Mouse (Mus musculus): Measurements from ENCODE around the gene Nr4a1. TPM values are rescaled to one million over a fixed set of nuclear protein-coding genes. Genes with fewer than 3 reads are reported as not detected.

The Nr4a1 gene
- polyA plus RNA-seq, 1 experiment = 5.7 TPM

DNA sequence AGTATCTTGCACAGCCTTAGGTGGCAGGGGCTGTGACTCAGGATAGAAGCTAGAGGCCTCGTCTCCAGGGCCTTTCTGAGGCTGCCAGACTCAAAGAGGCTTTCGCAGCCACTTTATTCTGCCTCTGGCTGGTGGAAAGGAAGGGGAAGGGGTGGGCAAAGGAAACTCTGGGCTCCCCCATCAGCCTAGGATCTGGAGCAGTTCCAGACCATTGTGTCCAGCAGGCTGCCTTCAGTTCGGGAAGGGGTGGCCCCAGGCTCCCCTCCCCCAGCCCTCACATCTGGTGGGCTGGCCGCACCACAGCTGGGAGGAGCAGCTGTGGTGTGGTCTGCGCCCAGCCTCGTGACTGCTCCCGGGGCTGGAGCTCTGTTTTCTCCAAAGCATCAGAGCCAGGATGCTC lies 26.1 kb upstream of the Nr4a1 start:
- TF ChIP-seq POLR2A (IDR thresholded peaks at IDR 0.05; ENCODE audit: low read depth, low read length) (no peak), CTCF (conservative IDR thresholded peaks at IDR 0.05; ENCODE audit: insufficient read depth, insufficient read length, low read depth, low read length) (no peak)
- Histone ChIP-seq H3K27me3 (replicated peaks; ENCODE audit: control insufficient read depth, insufficient read depth, low read length) (no peaks in the 10 kb centered on the region), H3K27ac (ENCODE audit: insufficient read depth, low read depth, low read length) (peak overlapping the region; percentile 62; the same call in 1 of the 2 replicates), H3K36me3 (ENCODE audit: control insufficient read depth, insufficient read depth, low read length) (no peaks in the 10 kb centered on the region), H3K4me1 (ENCODE audit: control insufficient read depth, insufficient read depth, low read length) (no peaks in the 10 kb centered on the region), H3K4me3 (ENCODE audit: insufficient read depth, low read depth, low read length) (no peak overlapping the region)
- peak; percentile 89 for DNase-seq
- 72% methylated on average over 7 of the region's 7 CpGs for WGBS

DNA sequence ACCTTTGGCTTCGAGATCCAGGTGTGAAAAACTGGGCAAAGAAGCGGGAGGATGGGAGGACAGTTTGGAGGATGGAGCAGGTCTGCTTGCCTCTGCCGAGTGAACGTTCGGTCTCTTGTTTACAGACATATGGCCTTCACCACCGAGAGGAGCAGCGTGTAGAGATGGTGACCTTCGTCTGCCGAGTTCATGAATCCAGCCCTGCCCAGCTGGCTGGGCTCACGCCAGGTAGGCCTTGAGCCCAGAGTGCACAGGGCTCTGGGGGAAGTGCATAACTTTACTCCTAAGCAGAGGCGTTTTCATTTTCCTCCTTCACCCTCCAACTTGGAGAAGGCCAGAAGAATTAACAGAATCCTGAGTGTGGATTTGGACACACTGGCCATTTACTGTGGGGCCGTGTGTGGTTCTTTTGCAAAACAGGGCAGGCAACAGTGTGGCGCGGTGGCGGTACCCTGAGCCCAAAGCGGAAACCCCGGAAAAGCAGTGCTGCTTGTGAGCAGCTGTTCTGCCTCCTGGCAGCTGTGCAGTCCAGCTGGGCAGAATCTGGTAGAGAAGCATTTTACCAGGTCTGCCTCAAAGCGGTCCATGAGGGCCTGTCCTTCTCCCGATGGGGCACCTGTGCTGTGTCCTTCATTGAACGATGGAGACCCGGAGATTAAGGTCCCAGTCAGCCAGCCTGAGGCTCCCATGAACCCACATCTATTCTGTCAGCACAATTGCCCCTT lies 25.0 kb upstream of the Nr4a1 start:
- Histone ChIP-seq H3K4me1 (ENCODE audit: control insufficient read depth, insufficient read depth, low read length) (no peaks in the 10 kb centered on the region), H3K4me3 (ENCODE audit: insufficient read depth, low read depth, low read length) (no peak overlapping the region), H3K27me3 (replicated peaks; ENCODE audit: control insufficient read depth, insufficient read depth, low read length) (no peaks in the 10 kb centered on the region), H3K27ac (ENCODE audit: insufficient read depth, low read depth, low read length) (no peak overlapping the region), H3K36me3 (ENCODE audit: control insufficient read depth, insufficient read depth, low read length) (no peaks in the 10 kb centered on the region)
- 64% methylated on average over 21 of the region's 21 CpGs for WGBS
- no peak for TF ChIP-seq CTCF (conservative IDR thresholded peaks at IDR 0.05; ENCODE audit: insufficient read depth, insufficient read length, low read depth, low read length)
- TF ChIP-seq POLR2A (IDR thresholded peaks at IDR 0.05; ENCODE audit: low read depth, low read length) = no peak
- peak; percentile 71 for DNase-seq

DNA sequence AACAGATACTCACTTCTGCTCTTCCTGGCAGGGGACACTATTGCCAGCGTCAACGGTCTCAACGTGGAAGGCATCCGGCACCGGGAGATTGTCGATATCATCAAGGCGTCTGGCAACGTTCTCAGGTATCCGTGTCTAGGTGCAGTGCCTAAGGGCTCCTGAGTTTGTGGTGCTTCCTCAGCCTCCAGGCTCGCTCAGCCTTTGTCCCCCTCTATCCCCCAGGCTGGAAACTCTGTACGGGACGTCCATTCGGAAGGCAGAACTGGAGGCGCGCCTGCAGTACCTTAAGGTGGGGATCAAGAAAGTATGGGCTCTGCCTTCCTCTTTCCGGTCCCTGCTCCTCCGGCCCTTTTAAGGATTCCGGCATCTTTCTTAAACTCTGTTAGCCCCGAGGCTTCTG lies 23.6 kb upstream of the Nr4a1 start:
- no peak overlapping the region for H3K27ac ChIP-seq (ENCODE audit: insufficient read depth, low read depth, low read length)
- H3K4me1 ChIP-seq (ENCODE audit: control insufficient read depth, insufficient read depth, low read length) = no peaks in the 10 kb centered on the region
- 96% methylated on average over 19 of the region's 19 CpGs for WGBS
- no peaks in the 10 kb centered on the region for H3K36me3 ChIP-seq (ENCODE audit: control insufficient read depth, insufficient read depth, low read length)
- no peak overlapping the region for H3K4me3 ChIP-seq (ENCODE audit: insufficient read depth, low read depth, low read length)
- no peak for TF ChIP-seq CTCF (conservative IDR thresholded peaks at IDR 0.05; ENCODE audit: insufficient read depth, insufficient read length, low read depth, low read length)
- DNase-seq = no peak
- no peaks in the 10 kb centered on the region for H3K27me3 ChIP-seq (replicated peaks; ENCODE audit: control insufficient read depth, insufficient read depth, low read length)

DNA sequence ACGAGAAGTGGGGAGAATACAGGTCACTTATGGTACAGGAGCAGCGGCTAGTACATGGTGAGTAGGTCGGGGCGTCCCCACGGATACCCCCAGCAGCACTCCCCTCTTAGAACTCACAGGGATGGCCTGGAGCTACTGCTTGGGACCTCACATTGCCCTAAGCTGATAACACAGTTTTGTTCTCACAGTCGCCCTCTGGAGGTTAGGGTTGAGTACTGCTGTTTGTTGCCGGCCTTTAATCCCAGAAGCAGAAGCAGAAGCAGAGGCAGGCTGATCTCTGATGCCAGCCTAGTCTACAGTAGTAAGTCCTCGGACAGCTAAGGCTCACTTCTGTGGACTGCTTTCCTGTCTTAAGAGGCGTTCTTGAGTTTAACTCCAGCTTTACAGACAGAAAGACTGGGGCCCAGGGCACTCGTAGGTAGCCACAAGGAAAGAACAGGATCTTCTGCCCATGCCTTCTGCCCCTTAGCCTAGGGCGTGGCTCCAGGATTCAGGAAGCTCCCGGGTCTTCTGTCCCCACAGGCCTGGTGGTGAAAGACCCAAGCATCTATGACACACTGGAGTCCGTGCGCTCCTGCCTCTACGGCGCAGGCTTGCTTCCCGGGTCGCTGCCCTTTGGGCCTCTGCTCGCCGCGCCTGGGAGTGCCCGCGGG lies 22.9 kb upstream of the Nr4a1 start:
- WGBS = 84% methylated on average over 23 of the region's 23 CpGs
- Histone ChIP-seq H3K27me3 (replicated peaks; ENCODE audit: control insufficient read depth, insufficient read depth, low read length) (no peaks in the 10 kb centered on the region), H3K4me3 (ENCODE audit: insufficient read depth, low read depth, low read length) (no peak overlapping the region), H3K27ac (ENCODE audit: insufficient read depth, low read depth, low read length) (no peak overlapping the region), H3K36me3 (ENCODE audit: control insufficient read depth, insufficient read depth, low read length) (no peaks in the 10 kb centered on the region), H3K4me1 (ENCODE audit: control insufficient read depth, insufficient read depth, low read length) (no peaks in the 10 kb centered on the region)
- DNase-seq = peak; percentile 57
- TF ChIP-seq CTCF (conservative IDR thresholded peaks at IDR 0.05; ENCODE audit: insufficient read depth, insufficient read length, low read depth, low read length) (peak; percentile 60), POLR2A (IDR thresholded peaks at IDR 0.05; ENCODE audit: low read depth, low read length) (no peak)

DNA sequence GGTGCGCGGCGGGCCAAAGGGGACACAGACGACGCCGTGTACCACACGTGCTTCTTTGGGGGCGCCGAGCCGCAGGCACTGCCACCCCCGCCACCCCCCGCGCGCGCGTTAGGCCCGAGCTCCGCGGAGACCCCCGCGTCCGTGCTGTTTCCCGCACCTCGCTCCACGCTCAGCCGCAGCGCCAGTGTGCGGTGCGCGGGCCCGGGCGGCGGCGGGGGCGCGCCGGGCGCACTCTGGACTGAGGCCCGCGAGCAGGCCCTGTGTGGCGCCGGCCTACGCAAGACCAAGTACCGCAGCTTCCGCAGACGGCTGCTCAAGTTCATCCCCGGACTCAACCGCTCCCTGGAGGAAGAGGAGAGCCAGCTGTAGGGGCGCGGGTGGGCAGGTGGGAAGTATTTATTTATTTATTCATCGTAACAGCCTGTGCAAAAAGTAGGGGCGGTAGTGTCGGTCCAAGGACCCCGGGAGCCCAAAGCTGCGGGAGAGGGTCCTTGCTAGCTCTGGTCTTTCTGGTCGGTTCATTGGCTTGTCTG lies 22.4 kb upstream of the Nr4a1 start:
- no peaks in the 10 kb centered on the region for H3K27me3 ChIP-seq (replicated peaks; ENCODE audit: control insufficient read depth, insufficient read depth, low read length)
- no peaks in the 10 kb centered on the region for H3K4me1 ChIP-seq (ENCODE audit: control insufficient read depth, insufficient read depth, low read length)
- TF ChIP-seq POLR2A (IDR thresholded peaks at IDR 0.05; ENCODE audit: low read depth, low read length) = no peak
- no peak for TF ChIP-seq CTCF (conservative IDR thresholded peaks at IDR 0.05; ENCODE audit: insufficient read depth, insufficient read length, low read depth, low read length)
- no peaks in the 10 kb centered on the region for H3K36me3 ChIP-seq (ENCODE audit: control insufficient read depth, insufficient read depth, low read length)
- DNase-seq = no peak
- WGBS = 70% methylated on average over 56 of the region's 56 CpGs
- no peak overlapping the region for H3K27ac ChIP-seq (ENCODE audit: insufficient read depth, low read depth, low read length)
- no peak overlapping the region for H3K4me3 ChIP-seq (ENCODE audit: insufficient read depth, low read depth, low read length)

DNA sequence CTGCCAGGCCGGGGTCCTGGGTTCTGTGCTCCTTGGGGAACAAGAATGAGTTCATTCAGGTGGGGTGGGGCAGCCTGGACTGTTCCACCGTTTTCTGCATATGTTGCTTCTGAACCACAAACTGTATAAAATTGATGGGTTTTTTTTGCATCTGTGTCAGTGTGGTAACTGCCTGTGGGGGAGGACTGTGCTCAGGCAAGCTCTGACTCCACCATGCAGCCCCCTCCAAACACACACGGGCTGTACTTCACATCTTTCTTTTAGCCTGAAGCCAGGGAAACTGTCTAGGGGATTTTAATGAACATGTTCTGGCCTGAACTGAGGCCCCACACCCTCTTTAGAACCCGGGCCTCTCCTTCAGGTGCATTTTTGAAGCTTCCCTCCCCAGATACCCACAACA lies 21.5 kb upstream of the Nr4a1 start:
- H3K36me3 ChIP-seq (ENCODE audit: control insufficient read depth, insufficient read depth, low read length) = no peaks in the 10 kb centered on the region

DNA sequence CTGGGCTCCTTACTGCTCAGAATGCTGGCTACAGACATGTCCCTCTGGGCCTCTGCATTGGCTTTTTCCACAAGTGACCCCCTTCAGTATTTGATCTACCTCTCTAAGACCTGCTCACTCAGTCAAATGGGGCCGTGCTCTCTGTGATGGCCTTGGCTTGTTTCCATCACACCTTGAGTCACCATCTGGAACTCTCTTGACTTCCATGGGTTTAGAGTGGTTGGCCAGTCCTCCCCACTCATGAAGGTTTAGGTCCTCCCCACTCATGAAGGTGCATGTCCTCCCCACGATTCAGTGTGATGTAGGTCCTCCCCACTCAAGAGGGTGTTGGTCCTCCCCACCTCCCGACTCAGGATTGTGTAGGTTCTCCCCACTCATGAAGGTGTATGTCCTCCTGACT lies 20.9 kb upstream of the Nr4a1 start:
- no peak overlapping the region for H3K27ac ChIP-seq (ENCODE audit: insufficient read depth, low read depth, low read length)
- H3K36me3 ChIP-seq (ENCODE audit: control insufficient read depth, insufficient read depth, low read length) = no peaks in the 10 kb centered on the region
- 69% methylated on average over 3 of the region's 3 CpGs for WGBS
- DNase-seq = no peak
- no peaks in the 10 kb centered on the region for H3K4me1 ChIP-seq (ENCODE audit: control insufficient read depth, insufficient read depth, low read length)
- no peaks in the 10 kb centered on the region for H3K27me3 ChIP-seq (replicated peaks; ENCODE audit: control insufficient read depth, insufficient read depth, low read length)
- TF ChIP-seq POLR2A (IDR thresholded peaks at IDR 0.05; ENCODE audit: low read depth, low read length) = no peak
- TF ChIP-seq CTCF (conservative IDR thresholded peaks at IDR 0.05; ENCODE audit: insufficient read depth, insufficient read length, low read depth, low read length) = no peak
- no peak overlapping the region for H3K4me3 ChIP-seq (ENCODE audit: insufficient read depth, low read depth, low read length)

More for the DNA sequence above, 21.5 kb upstream of the Nr4a1 start:
- H3K27me3 ChIP-seq (replicated peaks; ENCODE audit: control insufficient read depth, insufficient read depth, low read length) = no peaks in the 10 kb centered on the region
- DNase-seq = no peak
- TF ChIP-seq POLR2A (IDR thresholded peaks at IDR 0.05; ENCODE audit: low read depth, low read length) (no peak), CTCF (conservative IDR thresholded peaks at IDR 0.05; ENCODE audit: insufficient read depth, insufficient read length, low read depth, low read length) (no peak)
- no peaks in the 10 kb centered on the region for H3K4me1 ChIP-seq (ENCODE audit: control insufficient read depth, insufficient read depth, low read length)
- H3K27ac ChIP-seq (ENCODE audit: insufficient read depth, low read depth, low read length) = no peak overlapping the region
- WGBS = 83% methylated on average over 4 of the region's 4 CpGs
- H3K4me3 ChIP-seq (ENCODE audit: insufficient read depth, low read depth, low read length) = no peak overlapping the region

Measured in kidney, adult 2 months (tissue).